Mouse (Mus musculus) embryonic facial prominence, embryonic 14.5 days (tissue): ENCODE results near the gene Olfr1131. TPM values are rescaled to one million over a fixed set of nuclear protein-coding genes. Genes with fewer than 3 reads are reported as not detected.
"Not testable (repeated sequence)": the region's sequence is repeated elsewhere in the genome, so short reads cannot be mapped to it uniquely, and the experiment has no call there.

Source experiments
- ATAC-seq: fragments of 200-750 bp; cut with Nextera tagmentation; 2 replicates; pipeline ENCODE4 v1.8.0; 2017; ENCODE audit warnings: low read depth, moderate number of reproducible peaks, moderate TSS enrichment
- DNase-seq: peaks from one replicate; pipeline ENCODE4 v3.0.0-alpha.2; 2015; ENCODE audit warnings: low spot score
- H3K27ac ChIP-seq: fragments of 300-500 bp; sonication (generic); replicated peaks from 2 replicates; pipeline ENCODE4 v1.5.1; 2014; ENCODE audit warnings: low read depth, mild to moderate bottlenecking, low read length, moderate library complexity
- H3K27me3 ChIP-seq: fragments of 300-500 bp; sonication (generic); replicated peaks from 2 replicates; pipeline ENCODE4 v1.6.1; 2014; ENCODE audit warnings: low read length; ENCODE audit not compliant: control insufficient read depth, insufficient read depth
- H3K36me3 ChIP-seq: fragments of 300-500 bp; sonication (generic); 2 replicates; pipeline ENCODE4 v1.6.1; 2014; ENCODE audit warnings: low read length, mixed read lengths; ENCODE audit not compliant: control insufficient read depth, insufficient read depth
- H3K4me1 ChIP-seq: fragments of 300-500 bp; sonication (generic); 2 replicates; pipeline ENCODE4 v1.6.1; 2014; ENCODE audit warnings: antibody characterized with exemption, low read length; ENCODE audit not compliant: control insufficient read depth, insufficient read depth
- H3K4me2 ChIP-seq: fragments of 300-500 bp; sonication (generic); 2 replicates; pipeline ENCODE4 v1.6.1; 2014; ENCODE audit warnings: low read depth, mild to moderate bottlenecking, low read length, moderate library complexity, mixed read lengths
- H3K4me3 ChIP-seq: fragments of 300-500 bp; sonication (generic); 2 replicates; pipeline ENCODE4 v1.5.1; 2014; ENCODE audit warnings: low read depth, mild to moderate bottlenecking, low read length
- H3K9ac ChIP-seq: fragments of 300-500 bp; sonication (generic); 2 replicates; pipeline ENCODE4 v1.6.1; 2014; ENCODE audit warnings: low read depth, mild to moderate bottlenecking, low read length, moderate library complexity, mixed read lengths
- H3K9me3 ChIP-seq: fragments of 300-500 bp; sonication (generic); 2 replicates; pipeline ENCODE4 v1.6.1; 2016; ENCODE audit warnings: low read length; ENCODE audit not compliant: control insufficient read depth
- WGBS: fragments of 180-500 bp; shearing (Covaris S2); extraction: QIAGEN DNeasy Blood & Tissue Kit; methylation state at CpG from one replicate; pipeline ENCODE4 v1.1.7; 2014; 5-methylcytosine and 5-hydroxymethylcytosine counted together
- polyA plus RNA-seq: library from polyadenylated mRNA; unstranded; fragments of >200 nt; fragmentation: Nextera tagmentation; extraction: Ambion mirVana; gene quantifications from 2 replicates; pipeline ENCODE4 v1.2.1, GENCODE M21; 2014

Gene Olfr1131
- not detected in 2 replicates for polyA plus RNA-seq

GRCm38 (mm10) chr2:87626804-87627203 lies at the start of gene Olfr1131:
TSS of gene Olfr1131 (plus strand) at chr2:87627104.
- 66% methylated on average over 3 of the region's 3 CpGs for WGBS
- no peak within 1 kb of the TSS for H3K4me2 ChIP-seq
- no peak within 1 kb of the TSS for H3K9ac ChIP-seq
- DNase-seq: no peak
- no peak within 1 kb of the TSS for H3K27ac ChIP-seq
- H3K9me3 ChIP-seq: no peaks in the 10 kb centered on the region
- H3K4me1 ChIP-seq: no peaks in the 10 kb centered on the region
- H3K27me3 ChIP-seq: no peaks in the 10 kb centered on the region
- no peak for ATAC-seq
- no peaks in the 10 kb centered on the region for H3K36me3 ChIP-seq
- H3K4me3 ChIP-seq: no peak within 1 kb of the TSS

- H3K27me3 ChIP-seq, DNase-seq, H3K36me3 ChIP-seq, H3K4me2 ChIP-seq, H3K9ac ChIP-seq, H3K9me3 ChIP-seq, H3K4me3 ChIP-seq, H3K4me1 ChIP-seq, ATAC-seq, H3K27ac ChIP-seq: not testable (repeated sequence)
Observed at GRCm38 (mm10) chr2:87605912-87606311, 21.0 kb upstream of the Olfr1131 start, which contains the start of gene Olfr1130. TSS of gene Olfr1130 (plus strand) at chr2:87606212.

GRCm38 (mm10) chr2:87637435-87637834 lies 10.5 kb downstream of the Olfr1131 start, which contains the start of gene Olfr1132:
TSS of gene Olfr1132 (minus strand) at chr2:87637535.
- no peak within 1 kb of the TSS for H3K4me2 ChIP-seq
- DNase-seq: no peak
- no peak within 1 kb of the TSS for H3K9ac ChIP-seq
- no peaks in the 10 kb centered on the region for H3K36me3 ChIP-seq
- no peak within 1 kb of the TSS for H3K4me3 ChIP-seq
- no peak within 1 kb of the TSS for H3K27ac ChIP-seq
- ATAC-seq: no peak
- no peaks in the 10 kb centered on the region for H3K4me1 ChIP-seq
- H3K9me3 ChIP-seq: no peaks in the 10 kb centered on the region
- H3K27me3 ChIP-seq: no peaks in the 10 kb centered on the region

- H3K9ac ChIP-seq: no peak overlapping the region
- no peak for ATAC-seq
Observed at GRCm38 (mm10) chr2:87642441-87642840, 15.5 kb downstream of the Olfr1131 start.

GRCm38 (mm10) chr2:87647274-87647673 lies 20.4 kb downstream of the Olfr1131 start, which contains the start of gene Olfr1133:
TSS of gene Olfr1133 (minus strand) at chr2:87647374.
- Histone ChIP-seq H3K9me3 (no peaks in the 10 kb centered on the region), H3K9ac (no peak within 1 kb of the TSS), H3K4me1 (no peaks in the 10 kb centered on the region), H3K27me3 (no peaks in the 10 kb centered on the region), H3K4me3 (no peak within 1 kb of the TSS), H3K27ac (no peak within 1 kb of the TSS), H3K4me2 (no peak within 1 kb of the TSS), H3K36me3 (no peaks in the 10 kb centered on the region)
- DNase-seq (no peak), ATAC-seq (no peak)

More at GRCm38 (mm10) chr2:87642441-87642840, 15.5 kb downstream of the Olfr1131 start:
- no peaks in the 10 kb centered on the region for H3K36me3 ChIP-seq
- no peaks in the 10 kb centered on the region for H3K9me3 ChIP-seq
- H3K4me3 ChIP-seq: no peak overlapping the region
- no peak for DNase-seq
- H3K27ac ChIP-seq: no peak overlapping the region
- H3K27me3 ChIP-seq: no peaks in the 10 kb centered on the region
- H3K4me2 ChIP-seq: no peak overlapping the region
- H3K4me1 ChIP-seq: no peaks in the 10 kb centered on the region

- H3K9ac ChIP-seq: no peak within 1 kb of the TSS
- H3K4me2 ChIP-seq: no peak within 1 kb of the TSS
- H3K9me3 ChIP-seq: no peaks in the 10 kb centered on the region
- H3K36me3 ChIP-seq: no peaks in the 10 kb centered on the region
- H3K4me3 ChIP-seq: no peak within 1 kb of the TSS
- no peaks in the 10 kb centered on the region for H3K27me3 ChIP-seq
- WGBS: 87% methylated on average over 2 of the region's 2 CpGs
- DNase-seq: no peak
- no peak within 1 kb of the TSS for H3K27ac ChIP-seq
- ATAC-seq: no peak
- no peaks in the 10 kb centered on the region for H3K4me1 ChIP-seq
Observed at GRCm38 (mm10) chr2:87658360-87658759, 31.5 kb downstream of the Olfr1131 start, which contains the start of gene Olfr1134. TSS of gene Olfr1134 (minus strand) at chr2:87658460.

- Histone ChIP-seq H3K9ac (no peak within 1 kb of the TSS), H3K9me3 (no peaks in the 10 kb centered on the region), H3K4me2 (no peak within 1 kb of the TSS), H3K27ac (no peak within 1 kb of the TSS), H3K27me3 (no peaks in the 10 kb centered on the region), H3K36me3 (no peaks in the 10 kb centered on the region), H3K4me1 (no peaks in the 10 kb centered on the region), H3K4me3 (no peak within 1 kb of the TSS)
- WGBS: 16% methylated on average over 1 of the region's 1 CpGs
- no peak for DNase-seq
- no peak for ATAC-seq
Observed at GRCm38 (mm10) chr2:87673564-87673963, 46.7 kb downstream of the Olfr1131 start, which contains the start of gene Olfr1135. TSS of gene Olfr1135 (minus strand) at chr2:87673664.

Other genes starting within 250 kb of the Olfr1131 start
- gene Olfr1122, start 241.3 kb upstream of the Olfr1131 start, polyA plus RNA-seq: not detected in 2 replicates
- gene Olfr1123, start 210.5 kb upstream of the Olfr1131 start, polyA plus RNA-seq: not detected in 2 replicates
- 0.07 TPM in 1 of 2 replicates, not detected in the other for gene Olfr1124, start 196.8 kb upstream of the Olfr1131 start, polyA plus RNA-seq
- not detected in 2 replicates for gene Olfr1126, start 173.1 kb upstream of the Olfr1131 start, polyA plus RNA-seq
- not detected in 2 replicates for gene Pramel7, start 130.0 kb upstream of the Olfr1131 start, polyA plus RNA-seq
- gene Pramel6, start 120.5 kb upstream of the Olfr1131 start, polyA plus RNA-seq: not detected in 2 replicates
- gene Olfr153, start 95.3 kb upstream of the Olfr1131 start, polyA plus RNA-seq: not detected in 2 replicates
- not detected in 2 replicates for gene Olfr1128, start 81.6 kb upstream of the Olfr1131 start, polyA plus RNA-seq
- not detected in 2 replicates for gene Olfr1129, start 53.2 kb upstream of the Olfr1131 start, polyA plus RNA-seq
- not detected in 2 replicates for gene Olfr1130, start 20.9 kb upstream of the Olfr1131 start, polyA plus RNA-seq
- gene Olfr1132, start 10.4 kb downstream of the Olfr1131 start, polyA plus RNA-seq: not detected in 2 replicates
- gene Olfr1133, start 20.3 kb downstream of the Olfr1131 start, polyA plus RNA-seq: 0.29 TPM in 1 of 2 replicates, not detected in the other
- gene Olfr1134, start 31.4 kb downstream of the Olfr1131 start, polyA plus RNA-seq: not detected in 2 replicates
- not detected in 2 replicates for gene Olfr1135, start 46.6 kb downstream of the Olfr1131 start, polyA plus RNA-seq
- not detected in 2 replicates for gene Olfr1136, start 66.8 kb downstream of the Olfr1131 start, polyA plus RNA-seq
- gene Olfr1137, start 86.1 kb downstream of the Olfr1131 start, polyA plus RNA-seq: not detected in 2 replicates
- not detected in 2 replicates for gene Olfr1138, start 112.9 kb downstream of the Olfr1131 start, polyA plus RNA-seq
- not detected in 2 replicates for gene Olfr1140, start 116.6 kb downstream of the Olfr1131 start, polyA plus RNA-seq
- gene Olfr1141, start 126.9 kb downstream of the Olfr1131 start, polyA plus RNA-seq: not detected in 2 replicates
- gene Olfr152, start 152.4 kb downstream of the Olfr1131 start, polyA plus RNA-seq: not detected in 2 replicates
- 0.18 TPM in 1 of 2 replicates, not detected in the other for gene Olfr1143, start 173.5 kb downstream of the Olfr1131 start, polyA plus RNA-seq
- gene Olfr1145, start 182.7 kb downstream of the Olfr1131 start, polyA plus RNA-seq: not detected in 2 replicates
- gene Olfr1148, start 203.4 kb downstream of the Olfr1131 start, polyA plus RNA-seq: not detected in 2 replicates
- not detected in 2 replicates for gene Olfr1150-ps1, start 216.9 kb downstream of the Olfr1131 start, polyA plus RNA-seq
- gene Olfr1151, start 228.8 kb downstream of the Olfr1131 start, polyA plus RNA-seq: not detected in 2 replicates
- 0.06 TPM in 1 of 2 replicates, not detected in the other for gene Olfr1152, start 239.4 kb downstream of the Olfr1131 start, polyA plus RNA-seq